Mouse (Mus musculus) liver, embryonic 14.5 days (tissue): ENCODE data around the gene Ada. TPM values are rescaled to one million over a fixed set of nuclear protein-coding genes. Genes with fewer than 3 reads are reported as not detected.

Source experiments
- ATAC-seq: fragments of 200-750 bp; cut with Nextera tagmentation; 2 replicates; pipeline ENCODE4 v1.8.0; 2017; ENCODE audit warnings: moderate number of reproducible peaks, mild to moderate bottlenecking, moderate library complexity; ENCODE audit not compliant: insufficient read depth
- DNase-seq, 3 experiments: peaks; one replicate each; pipeline ENCODE4 v3.0.0-alpha.2; 2012 to 2013; ENCODE audit warnings: low read depth in 3 of 3, low spot score in 3 of 3
- H3K27ac ChIP-seq: fragments of 300-500 bp; sonication (generic); 2 replicates; pipeline ENCODE4 v1.5.1; 2014; ENCODE audit warnings: moderate library complexity, mild to moderate bottlenecking, control low read depth, inconsistent platforms
- H3K27me3 ChIP-seq: fragments of 300-500 bp; sonication (generic); 2 replicates; pipeline ENCODE4 v1.6.1; 2014; ENCODE audit warnings: mild to moderate bottlenecking, low read length, moderate library complexity; ENCODE audit not compliant: control insufficient read depth, insufficient read depth
- H3K36me3 ChIP-seq: fragments of 300-500 bp; sonication (generic); replicated peaks from 2 replicates; pipeline ENCODE4 v1.6.1; 2014; ENCODE audit warnings: low read depth; ENCODE audit not compliant: control insufficient read depth, insufficient read depth
- H3K4me1 ChIP-seq, 2 experiments: fragments of 200-500 bp in 1 of 2; fragments of 300-500 bp in 1 of 2; sonication (generic) in 1 of 2; replicated peaks; 2 replicates each; pipeline ENCODE4 v1.6.1; 2012 to 2014; ENCODE audit warnings: antibody characterized with exemption in 1 of 2, inconsistent platforms in 1 of 2, low read length in 1 of 2; ENCODE audit not compliant: control insufficient read depth in 2 of 2, insufficient read depth in 2 of 2
- H3K4me2 ChIP-seq: fragments of 300-500 bp; sonication (generic); 2 replicates; pipeline ENCODE4 v1.6.1; 2014; ENCODE audit warnings: low read depth, mild to moderate bottlenecking, control low read depth, moderate library complexity
- H3K4me3 ChIP-seq, 2 experiments: fragments of 200-500 bp in 1 of 2; fragments of 300-500 bp in 1 of 2; sonication (generic) in 1 of 2; 2 replicates each; pipeline ENCODE4 v1.5.1; 2012 to 2014; ENCODE audit warnings: low read depth in 2 of 2, low read length in 2 of 2, mild to moderate bottlenecking in 2 of 2, control low read depth in 1 of 2, inconsistent platforms in 1 of 2, moderate library complexity in 1 of 2; ENCODE audit not compliant: insufficient read depth in 1 of 2
- H3K9ac ChIP-seq: fragments of 300-500 bp; sonication (generic); replicated peaks from 2 replicates; pipeline ENCODE4 v1.6.1; 2014; ENCODE audit warnings: mild to moderate bottlenecking, control low read depth, moderate library complexity
- H3K9me3 ChIP-seq: fragments of 300-500 bp; sonication (generic); 2 replicates; pipeline ENCODE4 v1.6.1; 2016; ENCODE audit warnings: low read length, mixed read lengths; ENCODE audit not compliant: control insufficient read depth
- CTCF ChIP-seq: IDR thresholded peaks from 2 replicates; pipeline ENCODE4 v1.5.1; 2016; ENCODE audit warnings: antibody characterized with exemption, low read depth, control low read depth
- EP300 ChIP-seq: IDR thresholded peaks from 2 replicates; pipeline ENCODE4 v1.6.1; 2016; ENCODE audit warnings: antibody characterized with exemption, low read depth
- WGBS: fragments of 180-500 bp; shearing (Covaris S2); extraction: QIAGEN DNeasy Blood & Tissue Kit; methylation state at CpG from one replicate; pipeline ENCODE4 v1.1.7; 2014; ENCODE audit not compliant: insufficient replicate concordance; 5-methylcytosine and 5-hydroxymethylcytosine counted together
- polyA plus RNA-seq, 2 experiments: library from polyadenylated mRNA; depleted of rRNA in 1 of 2; stranded (reverse) in 1 of 2; unstranded in 1 of 2; fragments of >200 nt; fragmentation: Nextera tagmentation in 1 of 2; extraction: Ambion mirVana in 1 of 2; gene quantifications; 2 replicates each; pipeline versions ENCODE4 v1.2.1 to v1.2.3; 2012 to 2014

Ada gene
- polyA plus RNA-seq, 2 experiments: 2.9 to 3.8 TPM

DNA sequence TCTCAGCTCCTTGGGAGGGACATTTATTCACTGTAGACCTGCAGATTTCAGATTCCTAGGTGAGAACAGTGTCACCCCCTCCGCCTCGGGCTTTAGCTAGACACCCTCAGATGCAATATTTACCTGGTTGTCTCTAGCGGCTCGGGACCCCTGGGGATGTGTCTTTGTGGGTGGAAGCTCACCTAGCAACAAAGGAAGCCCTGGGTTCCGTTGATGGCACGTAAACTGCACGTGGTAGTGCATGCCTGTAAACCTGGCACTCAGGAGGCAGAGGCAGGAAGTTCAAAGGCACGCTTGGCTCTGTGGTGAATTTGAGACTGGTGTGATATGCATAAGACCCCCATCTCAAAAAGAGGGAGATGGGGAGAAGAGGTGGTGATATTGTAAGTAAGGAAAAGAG lies 20.7 kb upstream of the Ada start:
- Histone ChIP-seq H3K36me3 (no peaks in the 10 kb centered on the region), H3K9ac (no peak overlapping the region), H3K4me1 (no peaks in the 10 kb centered on the region), H3K4me3 (no peak overlapping the region), H3K27ac (no peak overlapping the region), H3K4me2 (no peak overlapping the region), H3K9me3 (no peaks in the 10 kb centered on the region), H3K27me3 (no peaks in the 10 kb centered on the region)
- TF ChIP-seq EP300: no peak
- TF ChIP-seq CTCF: no peak
- DNase-seq: no peak
- ATAC-seq: no peak
- 53% methylated on average over 8 of the region's 8 CpGs for WGBS

DNA sequence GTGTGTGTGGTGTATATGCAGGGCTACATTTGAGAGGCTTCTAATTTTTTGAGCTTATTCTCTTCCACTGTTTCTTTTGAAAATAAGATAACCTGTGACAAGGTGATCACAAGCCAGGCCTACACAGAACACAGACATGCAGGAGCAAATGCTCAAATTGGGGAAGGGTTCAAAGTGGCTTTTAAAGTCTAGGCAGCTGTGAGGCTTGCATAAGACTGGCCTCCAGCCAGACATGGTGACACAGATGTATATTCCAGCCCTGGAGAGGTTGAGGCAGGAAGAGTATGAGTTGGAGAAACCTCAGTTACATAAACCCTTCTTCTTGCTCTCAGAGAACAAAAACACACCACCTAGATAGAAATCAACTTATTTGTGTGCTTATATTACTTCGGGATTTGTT lies 16.9 kb upstream of the Ada start:
- TF ChIP-seq EP300: no peak
- no peak for DNase-seq
- no peak overlapping the region for H3K27ac ChIP-seq
- H3K9ac ChIP-seq: no peak overlapping the region
- H3K27me3 ChIP-seq: no peaks in the 10 kb centered on the region
- H3K4me1 ChIP-seq: no peaks in the 10 kb centered on the region
- no peak overlapping the region for H3K4me2 ChIP-seq
- no peaks in the 10 kb centered on the region for H3K36me3 ChIP-seq
- WGBS: 36% methylated on average over 1 of the region's 1 CpGs
- no peaks in the 10 kb centered on the region for H3K9me3 ChIP-seq
- no peak overlapping the region for H3K4me3 ChIP-seq
- ATAC-seq: no peak

- Histone ChIP-seq H3K9me3 (no peaks in the 10 kb centered on the region), H3K4me1 (no peaks in the 10 kb centered on the region), H3K36me3 (no peaks in the 10 kb centered on the region), H3K4me2 (no peak overlapping the region), H3K9ac (no peak overlapping the region), H3K27me3 (no peaks in the 10 kb centered on the region), H3K27ac (no peak overlapping the region), H3K4me3 (no peak overlapping the region)
- TF ChIP-seq EP300 (no peak), CTCF (no peak)
- DNase-seq (no peak), ATAC-seq (no peak)
Observed at GRCm38 (mm10) chr2:163766261-163766660, 16.2 kb upstream of the Ada start.

GRCm38 (mm10) chr2:163761402-163761801 lies 11.4 kb upstream of the Ada start:
- no peak for TF ChIP-seq EP300
- no peak for TF ChIP-seq CTCF
- H3K4me3 ChIP-seq: no peak overlapping the region
- no peak for DNase-seq
- no peaks in the 10 kb centered on the region for H3K27me3 ChIP-seq
- no peaks in the 10 kb centered on the region for H3K4me1 ChIP-seq
- no peaks in the 10 kb centered on the region for H3K9me3 ChIP-seq
- 44% methylated on average over 7 of the region's 7 CpGs for WGBS
- H3K27ac ChIP-seq: no peak overlapping the region
- H3K4me2 ChIP-seq: no peak overlapping the region
- no peak for ATAC-seq
- H3K36me3 ChIP-seq: no peaks in the 10 kb centered on the region
- H3K9ac ChIP-seq: no peak overlapping the region

DNA sequence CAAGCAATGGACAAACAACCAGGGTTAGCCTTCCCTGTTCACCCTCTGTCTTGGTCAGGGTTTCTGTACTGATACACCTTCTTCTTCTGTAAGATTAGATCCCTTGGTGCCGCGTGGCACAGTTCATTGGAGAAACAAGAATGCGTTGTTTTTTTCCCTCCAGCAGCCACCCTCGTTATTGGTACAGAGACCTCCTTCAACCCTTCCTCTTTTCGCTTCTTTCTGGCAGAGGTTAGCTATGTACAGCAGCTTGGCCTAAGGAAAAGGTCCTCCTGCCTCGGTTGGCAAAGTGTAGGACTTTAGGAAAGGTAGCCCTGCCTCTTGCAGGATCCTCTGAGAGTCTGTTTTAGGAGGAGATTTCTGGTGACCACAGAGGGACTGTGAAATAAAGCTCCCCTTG lies 10.6 kb upstream of the Ada start:
- Histone ChIP-seq H3K9me3 (no peaks in the 10 kb centered on the region), H3K27ac (no peak overlapping the region), H3K36me3 (no peaks in the 10 kb centered on the region), H3K4me2 (no peak overlapping the region), H3K27me3 (no peaks in the 10 kb centered on the region), H3K9ac (no peak overlapping the region), H3K4me1 (no peaks in the 10 kb centered on the region), H3K4me3 (no peak overlapping the region)
- ATAC-seq: no peak
- no peak for DNase-seq
- WGBS: 47% methylated on average over 6 of the region's 6 CpGs
- TF ChIP-seq EP300: no peak
- TF ChIP-seq CTCF: no peak

DNA sequence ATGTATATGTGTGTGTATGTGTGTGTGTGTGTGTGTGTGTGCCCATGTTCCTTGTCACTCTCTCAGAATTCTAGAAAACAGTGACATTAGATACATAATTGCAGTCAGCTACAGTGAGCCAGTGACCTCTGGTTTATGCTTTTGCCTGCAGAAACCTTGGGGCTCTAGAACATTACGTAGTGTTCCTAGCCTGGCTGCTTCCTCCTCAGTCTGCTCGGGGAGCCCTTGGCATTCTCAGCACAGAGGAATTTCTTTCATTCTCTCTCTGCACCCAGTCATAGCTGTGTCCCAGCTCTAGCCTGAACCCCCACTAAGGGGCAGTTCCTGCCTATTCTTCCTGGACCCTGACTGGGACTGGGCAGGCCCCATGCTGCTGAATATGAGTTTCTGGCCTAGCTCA lies 8.1 kb upstream of the Ada start:
- ATAC-seq (no peak), DNase-seq (no peak)
- H3K9me3 ChIP-seq: no peaks in the 10 kb centered on the region
- WGBS: 50% methylated on average over 2 of the region's 2 CpGs
- TF ChIP-seq EP300 (no peak), CTCF (no peak)
- no peaks in the 10 kb centered on the region for H3K27me3 ChIP-seq
- no peak overlapping the region for H3K4me3 ChIP-seq
- H3K4me1 ChIP-seq: no peaks in the 10 kb centered on the region
- no peak overlapping the region for H3K9ac ChIP-seq
- no peak overlapping the region for H3K27ac ChIP-seq
- no peak overlapping the region for H3K4me2 ChIP-seq
- H3K36me3 ChIP-seq: no peaks in the 10 kb centered on the region
